Mouse (Mus musculus) erythroblast, embryonic 14.5 days (primary cell): Measurements from ENCODE around the gene Atp6v1a. TPM values are rescaled to one million over a fixed set of nuclear protein-coding genes. Genes with fewer than 3 reads are reported as not detected.

ENCODE experiments used
- H3K27me3 ChIP-seq: 2 replicates; pipeline ENCODE4 v1.6.1; 2012; ENCODE audit warnings: inconsistent platforms; ENCODE audit not compliant: control insufficient read depth
- H3K36me3 ChIP-seq: 2 replicates; pipeline ENCODE4 v1.6.1; 2012; ENCODE audit warnings: mild to moderate bottlenecking, inconsistent platforms; ENCODE audit not compliant: control insufficient read depth
- H3K4me1 ChIP-seq: 2 replicates; pipeline ENCODE4 v1.6.1; 2012; ENCODE audit warnings: inconsistent platforms; ENCODE audit not compliant: control insufficient read depth
- H3K4me3 ChIP-seq: replicated peaks from 2 replicates; pipeline ENCODE3; 2012; ENCODE audit warnings: moderate library complexity, mild to moderate bottlenecking, inconsistent platforms
- H3K9me3 ChIP-seq: 2 replicates; pipeline ENCODE4 v1.6.1; 2012; ENCODE audit warnings: low read length, inconsistent platforms, mixed read lengths; ENCODE audit not compliant: control insufficient read depth
- GATA1 ChIP-seq: IDR thresholded peaks from 2 replicates; pipeline ENCODE4 v1.6.1; 2012; ENCODE audit warnings: low read length, inconsistent platforms, mixed read lengths
- TAL1 ChIP-seq: IDR thresholded peaks from 3 replicates; pipeline ENCODE4 v1.6.1; 2012; ENCODE audit warnings: low read length, inconsistent platforms, mixed read lengths
- polyA plus RNA-seq: library from polyadenylated mRNA; stranded (reverse); fragments of >175 nt; gene quantifications from 2 replicates; pipeline ENCODE4 v1.2.3, GENCODE M21; 2012

The Atp6v1a gene
- polyA plus RNA-seq, 1 experiment = 0.06 TPM

DNA sequence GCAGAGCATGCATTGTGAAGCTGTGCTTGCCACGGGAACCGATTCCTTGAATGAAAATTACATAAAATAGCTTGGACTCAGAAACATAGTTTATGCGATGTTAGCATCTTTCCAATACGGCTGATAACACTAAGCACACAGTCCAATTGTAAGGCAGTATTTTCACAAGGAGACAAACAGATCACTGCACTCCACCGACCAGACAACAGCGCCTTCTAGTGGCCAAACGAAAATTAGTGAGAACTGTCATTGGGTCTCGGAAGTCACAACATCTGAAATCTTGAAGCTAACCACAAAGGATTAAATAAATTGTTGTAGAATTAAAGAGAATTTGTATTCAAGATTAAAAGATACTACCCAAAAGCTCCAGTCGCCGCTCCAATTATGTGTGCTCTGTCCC is 80.8 kb downstream of the Atp6v1a start:
- Histone ChIP-seq H3K4me1 (peaks cover 5% of the 10 kb centered on the region), H3K36me3 (no peaks in the 10 kb centered on the region), H3K27me3 (0 out of 2 replicates have a peak, but pooled peaks cover 3% of the 10 kb centered on the region), H3K4me3 (no peak overlapping the region), H3K9me3 (no peaks in the 10 kb centered on the region)
- TF ChIP-seq TAL1 (no peak), GATA1 (no peak)

DNA sequence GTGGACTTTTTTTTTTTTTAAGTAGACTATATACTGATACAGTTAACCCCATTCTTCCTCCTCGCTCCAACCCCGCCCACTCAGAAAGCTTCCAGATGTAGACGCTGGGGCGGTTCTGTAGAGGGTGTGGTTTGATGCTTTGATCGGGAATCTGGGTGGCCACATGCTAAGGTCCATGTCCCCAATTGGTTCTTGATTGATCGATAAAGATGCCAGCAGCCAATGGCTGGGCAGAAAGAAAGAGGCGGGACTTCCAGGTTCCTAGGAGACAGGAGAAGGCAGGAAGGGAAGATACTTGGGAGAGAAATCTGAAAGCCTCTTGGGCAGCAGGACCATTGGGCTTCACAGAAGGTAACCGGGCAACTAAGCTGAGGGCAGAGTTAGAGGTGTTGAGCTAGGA is 83.7 kb downstream of the Atp6v1a start:
- Histone ChIP-seq H3K27me3 (no peaks in the 10 kb centered on the region), H3K36me3 (no peaks in the 10 kb centered on the region), H3K4me1 (no peaks in the 10 kb centered on the region), H3K9me3 (no peaks in the 10 kb centered on the region), H3K4me3 (no peak overlapping the region)
- TF ChIP-seq TAL1 (no peak), GATA1 (no peak)

DNA sequence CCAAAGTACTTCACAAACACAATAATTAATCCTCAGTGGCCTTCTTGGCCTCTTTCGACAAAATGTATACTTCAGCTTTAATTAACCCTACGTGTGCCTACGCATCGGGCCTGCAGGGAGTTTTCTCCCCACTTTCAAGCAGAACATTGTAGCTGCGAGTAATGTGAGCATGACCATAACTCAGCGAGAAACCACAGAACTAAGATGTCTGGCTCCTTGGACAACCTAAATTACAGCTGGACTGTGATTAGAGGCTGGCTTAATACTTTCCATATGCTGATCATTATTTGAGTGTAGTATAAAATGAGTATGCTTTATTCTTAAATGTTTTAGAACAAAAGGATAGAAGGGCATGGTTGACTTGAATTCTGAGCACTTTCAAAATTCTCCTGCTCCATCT is 86.2 kb downstream of the Atp6v1a start:
- no peaks in the 10 kb centered on the region for H3K4me1 ChIP-seq
- no peaks in the 10 kb centered on the region for H3K9me3 ChIP-seq
- TF ChIP-seq TAL1 (no peak), GATA1 (no peak)

DNA sequence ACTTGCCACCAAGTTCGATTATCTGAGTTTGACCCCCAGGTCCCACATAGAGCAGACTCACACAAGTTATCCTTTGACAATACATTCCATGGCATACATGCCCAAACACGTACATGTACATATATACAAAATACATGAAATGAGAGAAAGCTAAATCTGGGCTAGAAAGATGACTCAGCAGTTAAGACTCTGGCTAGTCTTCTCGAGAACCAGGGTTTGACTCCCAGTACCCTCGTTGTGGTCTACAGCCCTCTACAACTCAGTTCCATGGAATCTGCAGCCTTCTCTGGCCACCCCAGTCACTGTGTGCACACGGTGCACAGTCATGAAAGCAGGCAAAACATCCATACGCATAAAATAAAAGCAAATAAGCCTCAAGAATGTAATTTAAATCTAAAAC is 87.1 kb downstream of the Atp6v1a start:
- Histone ChIP-seq H3K9me3 (no peaks in the 10 kb centered on the region), H3K36me3 (no peaks in the 10 kb centered on the region), H3K4me1 (no peaks in the 10 kb centered on the region), H3K27me3 (no peaks in the 10 kb centered on the region), H3K4me3 (no peak overlapping the region)
- TF ChIP-seq GATA1 = no peak
- TF ChIP-seq TAL1 = no peak

More for the DNA sequence above, 86.2 kb downstream of the Atp6v1a start:
- H3K27me3 ChIP-seq = no peaks in the 10 kb centered on the region
- H3K4me3 ChIP-seq = no peak overlapping the region
- no peaks in the 10 kb centered on the region for H3K36me3 ChIP-seq

DNA sequence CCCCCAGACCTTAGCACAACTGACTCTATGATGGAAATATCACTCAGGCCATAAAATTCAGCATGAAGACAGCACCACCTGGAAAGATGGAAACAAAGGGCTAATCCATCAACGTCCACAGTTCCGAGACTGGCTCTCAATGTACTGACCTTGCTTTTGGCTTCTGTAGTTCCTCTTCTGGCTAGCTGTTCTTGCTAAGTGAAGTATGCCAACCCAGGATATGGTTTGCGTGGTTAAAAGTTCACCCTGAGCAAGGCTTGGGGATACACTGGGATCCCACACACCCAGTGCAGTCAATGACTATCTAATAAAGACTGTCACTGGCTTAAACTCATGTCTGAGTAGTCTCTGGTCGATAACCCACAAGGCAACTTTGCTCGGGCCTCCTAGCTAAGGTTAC is 89.4 kb downstream of the Atp6v1a start:
- TF ChIP-seq TAL1 (no peak), GATA1 (no peak)
- H3K4me3 ChIP-seq = no peak overlapping the region

DNA sequence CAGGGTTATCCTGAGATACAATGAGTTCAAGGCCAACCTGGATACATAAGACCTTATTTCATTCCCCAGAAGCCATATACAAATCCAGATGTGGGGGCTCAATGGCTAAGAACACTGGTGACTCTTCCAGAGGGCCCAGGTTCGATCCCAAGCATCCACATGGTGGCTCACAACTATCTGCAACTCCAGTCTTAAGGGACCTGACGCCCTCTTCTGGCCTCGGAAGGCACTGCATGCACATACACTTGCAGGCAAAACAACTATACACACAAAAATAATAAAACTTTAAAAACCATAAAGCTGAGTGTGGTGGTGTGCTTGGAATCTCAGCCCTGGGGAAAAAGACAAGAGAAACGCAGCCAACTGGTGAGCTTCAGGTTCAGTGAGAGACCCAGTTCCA is 100.4 kb downstream of the Atp6v1a start:
- TF ChIP-seq GATA1 (no peak), TAL1 (no peak)
- Histone ChIP-seq H3K36me3 (no peaks in the 10 kb centered on the region), H3K4me3 (no peak overlapping the region)

More for the DNA sequence above, 89.4 kb downstream of the Atp6v1a start:
- no peaks in the 10 kb centered on the region for H3K27me3 ChIP-seq
- H3K36me3 ChIP-seq = no peaks in the 10 kb centered on the region
- no peaks in the 10 kb centered on the region for H3K4me1 ChIP-seq
- H3K9me3 ChIP-seq = no peaks in the 10 kb centered on the region; the same call in 1 of the 2 replicates

More for the DNA sequence above, 100.4 kb downstream of the Atp6v1a start:
- Histone ChIP-seq H3K9me3 (no peaks in the 10 kb centered on the region), H3K27me3 (no peaks in the 10 kb centered on the region), H3K4me1 (no peaks in the 10 kb centered on the region)

Other genes starting within 250 kb of the Atp6v1a start
- 0.11 and 0.12 TPM in 2 replicates for gene Ccdc191, start 249.9 kb downstream of the Atp6v1a start, polyA plus RNA-seq
- 0.04 TPM in 1 of 2 replicates, not detected in the other for gene Qtrt2, start 212.9 kb downstream of the Atp6v1a start, polyA plus RNA-seq
- 0.01 TPM in 1 of 2 replicates, not detected in the other for gene Zdhhc23, start 159.9 kb downstream of the Atp6v1a start, polyA plus RNA-seq
- not detected in 2 replicates for gene Gramd1c, start 76.4 kb downstream of the Atp6v1a start, polyA plus RNA-seq
- 0.89 and 1.7 TPM in 2 replicates for gene Naa50, start 125 bp upstream of the Atp6v1a start, polyA plus RNA-seq
- gene Usf3, start 33.5 kb upstream of the Atp6v1a start, polyA plus RNA-seq = 0.26 and 0.51 TPM in 2 replicates
- gene Sidt1, start 193.5 kb upstream of the Atp6v1a start, polyA plus RNA-seq = not detected in 2 replicates
- 0.75 and 1.3 TPM in 2 replicates for gene Spice1, start 207.4 kb upstream of the Atp6v1a start, polyA plus RNA-seq